Mouse (Mus musculus) myocyte (in vitro differentiated cells): Measurements from ENCODE around the gene Specc1l.
"Not testable (repeated sequence)": the region's sequence is repeated elsewhere in the genome, so short reads cannot be mapped to it uniquely, and the experiment has no call there.

Source experiments
- E2F4 ChIP-seq: IDR thresholded peaks from one replicate; pipeline ENCODE4 v1.6.1; 2011; ENCODE audit warnings: mild to moderate bottlenecking, control low read depth, moderate library complexity; ENCODE audit not compliant: insufficient read depth
- MAX ChIP-seq: IDR thresholded peaks from one replicate; pipeline ENCODE4 v1.6.1; 2011; ENCODE audit warnings: low read depth, mild to moderate bottlenecking, control low read depth
- MYOD1 ChIP-seq, 3 experiments: IDR thresholded peaks; one replicate each; pipeline ENCODE4 v1.6.1; 2011; ENCODE audit warnings: control low read depth in 2 of 3, low read depth in 2 of 3, mild to moderate bottlenecking in 2 of 3, moderate library complexity in 1 of 3; ENCODE audit not compliant: insufficient read length in 2 of 3, control insufficient read depth in 1 of 3
- MYOG ChIP-seq, 3 experiments: IDR thresholded peaks; one replicate each; pipeline ENCODE4 v1.6.1; 2011; ENCODE audit warnings: control low read depth in 2 of 3, low read depth in 2 of 3, mild to moderate bottlenecking in 2 of 3; ENCODE audit not compliant: insufficient read length in 2 of 3, control insufficient read depth in 1 of 3, insufficient read depth in 1 of 3
- POLR2A ChIP-seq: IDR thresholded peaks from one replicate; pipeline ENCODE4 v1.6.1; 2011; ENCODE audit warnings: low read depth, mild to moderate bottlenecking, control low read depth, moderate library complexity; ENCODE audit not compliant: insufficient read length
- SRF ChIP-seq: IDR thresholded peaks from one replicate; pipeline ENCODE4 v1.6.1; 2011; ENCODE audit warnings: low read depth; ENCODE audit not compliant: control insufficient read depth, insufficient read length
- TCF3 ChIP-seq: IDR thresholded peaks from one replicate; pipeline ENCODE4 v1.6.1; 2011; ENCODE audit warnings: low read depth, control low read depth; ENCODE audit not compliant: insufficient read length
- USF1 ChIP-seq: IDR thresholded peaks from one replicate; pipeline ENCODE4 v1.6.1; 2011; ENCODE audit warnings: low read depth, mild to moderate bottlenecking, control low read depth, moderate library complexity

GRCm38 (mm10) chr10:75353838-75354241 lies 142.0 kb downstream of the Specc1l start:
- TF ChIP-seq MYOD1 (IDR thresholded peaks at IDR 0.05; ENCODE audit: control insufficient read depth in 1 of 3, insufficient read length in 2 of 3, low read depth in 2 of 3); USF1; POLR2A; MYOG (IDR thresholded peaks at IDR 0.05; ENCODE audit: control insufficient read depth in 1 of 3, insufficient read depth in 1 of 3, insufficient read length in 2 of 3, low read depth in 2 of 3); E2F4; MAX; SRF; TCF3: not testable (repeated sequence)
